Mouse (Mus musculus): ENCODE data around the gene Ccdc184.

DNA sequence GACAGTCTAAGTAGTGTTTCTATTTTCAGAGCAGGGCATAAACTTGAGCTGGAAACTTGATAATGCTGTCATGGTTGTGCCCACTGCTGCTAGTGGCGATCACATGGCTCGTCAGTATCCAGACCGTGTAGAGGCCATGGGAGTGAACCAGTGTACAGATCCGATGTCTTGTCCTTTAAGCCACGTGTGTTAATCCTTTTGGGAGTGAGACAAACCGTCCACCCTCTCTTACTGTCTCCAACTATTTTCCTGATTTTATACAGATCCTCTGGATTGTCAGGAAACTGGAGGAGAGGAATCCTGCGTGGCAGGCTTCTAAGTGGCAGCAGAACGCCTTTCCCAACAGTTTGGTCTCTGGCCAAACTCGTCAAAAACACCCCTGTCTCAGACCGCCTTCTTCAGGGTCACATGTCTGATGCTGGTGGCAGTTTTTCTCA lies 17.8 kb upstream of the Ccdc184 start:
- TF ChIP-seq POLR2AphosphoS2 (IDR thresholded peaks at IDR 0.05; ENCODE audit: low read length) (no peak), CHD1 (IDR thresholded peaks at IDR 0.05; ENCODE audit: low read depth, low read length) (no peak), NRF1 (IDR thresholded peaks at IDR 0.05; ENCODE audit: insufficient read depth, low read depth, low read length, poor library complexity, severe bottlenecking) (no peak), POLR2A (IDR thresholded peaks at IDR 0.05; ENCODE audit: control insufficient read depth in 1 of 2, insufficient read depth in 1 of 2, low read depth in 1 of 2, low read length in 2 of 2, poor library complexity in 1 of 2) (no peak), E2F4 (IDR thresholded peaks at IDR 0.05; ENCODE audit: borderline replicate concordance, low read depth, low read length) (no peak), MAZ (IDR thresholded peaks at IDR 0.05; ENCODE audit: low read depth, low read length) (no peak), EP300 (IDR thresholded peaks at IDR 0.05; ENCODE audit: low read depth in 1 of 2, low read length in 2 of 2) (no peak), KAT2A (conservative IDR thresholded peaks at IDR 0.05; ENCODE audit: low read depth, low read length) (no peak), RCOR1 (IDR thresholded peaks at IDR 0.05; ENCODE audit: low read depth, low read length) (no peak), CTCF (IDR thresholded peaks at IDR 0.05 in 2 of 3, conservative IDR thresholded peaks at IDR 0.05 in 1 of 3; ENCODE audit: control insufficient read depth in 1 of 3, insufficient read depth in 1 of 3, low read depth in 2 of 3, low read length in 3 of 3, poor library complexity in 1 of 3, severe bottlenecking in 1 of 3) (no peak), MAFK (IDR thresholded peaks at IDR 0.05; ENCODE audit: borderline replicate concordance, low read depth, low read length) (no peak), GATA1 (IDR thresholded peaks at IDR 0.05; ENCODE audit: low read depth, low read length) (no peak), USF2 (IDR thresholded peaks at IDR 0.05; ENCODE audit: borderline replicate concordance in 1 of 2, insufficient read depth in 1 of 2, low read depth in 1 of 2, low read length in 2 of 2) (no peak), GABPA (IDR thresholded peaks at IDR 0.05; ENCODE audit: low read depth, low read length) (no peak)

Measured in MEL (cell line).